Comparison of ENCODE assay signal across 7 mouse cellular contexts in the genomic region with DNA sequence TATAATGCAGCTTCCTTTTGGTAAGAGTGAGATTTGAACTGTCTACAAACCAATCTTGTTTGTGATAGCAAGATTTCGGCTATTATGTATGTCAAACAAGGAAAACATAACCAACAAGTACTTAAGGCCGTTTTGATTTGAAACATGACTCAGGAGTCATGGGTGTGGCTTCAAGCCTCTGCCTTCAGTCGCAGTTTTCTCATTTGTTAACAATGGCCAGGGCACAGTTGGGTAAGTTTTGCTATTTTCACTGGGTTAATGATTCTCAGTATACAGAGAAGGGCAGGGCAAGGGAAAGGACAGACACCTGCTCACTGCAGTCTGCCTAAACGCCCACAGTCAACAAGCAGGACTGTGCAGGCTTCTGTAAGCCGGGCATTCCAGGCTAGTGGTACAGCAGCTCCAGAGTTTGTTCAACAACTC. TPM values are rescaled to one million over a fixed set of nuclear protein-coding genes. Genes with fewer than 3 reads are reported as not detected.
A peak's percentile ranks its signal among the peaks of the same experiment; 100 is the strongest.
DNase-seq lines count a peak whose midpoint lies in the region; ATAC-seq and TF ChIP-seq lines count a peak whose summit lies in the region.

No protein-coding gene starts in this region.

- TF ChIP-seq POLR2A in testis, adult 2 months (IDR thresholded peaks at IDR 0.05; ENCODE audit: control insufficient read depth, low read depth, low read length), result no peak
- TF ChIP-seq POLR2A in myocyte (IDR thresholded peaks at IDR 0.05; ENCODE audit: insufficient read length, low read depth), result no peak

- TF ChIP-seq CTCF in testis, adult 2 months (IDR thresholded peaks at IDR 0.05; ENCODE audit: control insufficient read depth, insufficient read depth, insufficient replicate concordance, low read depth, low read length), result no peak

- no peaks in the 10 kb centered on the region for H3K36me3 ChIP-seq in testis, adult 2 months (ENCODE audit: control insufficient read depth, insufficient read depth, low read length)
- H3K36me3 ChIP-seq in embryonic facial prominence, embryonic 11.5 days (replicated peaks; ENCODE audit: control insufficient read depth, insufficient read depth, low read depth, low read length), result no peaks in the 10 kb centered on the region
- H3K36me3 ChIP-seq in intestine, embryonic 15.5 days, result no peaks in the 10 kb centered on the region
- H3K36me3 ChIP-seq in myocyte (ENCODE audit: control insufficient read depth, insufficient read depth), result no peaks in the 10 kb centered on the region

- peak overlapping the region; percentile 58 for H3ac ChIP-seq in myocyte (ENCODE audit: control insufficient read depth, insufficient read length)

- H3K4me2 ChIP-seq in embryonic facial prominence, embryonic 11.5 days (ENCODE audit: low read depth, low read length), result peak overlapping the region; percentile 74
- H3K4me2 ChIP-seq in intestine, embryonic 15.5 days (replicated peaks), result peak overlapping the region; percentile 68
- H3K4me2 ChIP-seq in myocyte (ENCODE audit: low read depth), result peak overlapping the region; percentile 82

- no peak for DNase-seq in testis, postnatal 10 days (ENCODE audit: low spot score)
- DNase-seq in embryonic facial prominence, embryonic 11.5 days (ENCODE audit: low spot score), result no peak
- DNase-seq in adrenal gland, postnatal 4 days (ENCODE audit: low spot score in 2 of 2), result no peak
- DNase-seq in cerebellum, postnatal 10 days, result no peak

- H3K27me3 ChIP-seq in testis, adult 2 months (ENCODE audit: control insufficient read depth, insufficient read depth, low read length), result no peaks in the 10 kb centered on the region
- no peaks in the 10 kb centered on the region for H3K27me3 ChIP-seq in embryonic facial prominence, embryonic 11.5 days (ENCODE audit: control insufficient read depth, insufficient read depth, low read length)
- H3K27me3 ChIP-seq in intestine, embryonic 15.5 days (replicated peaks), result no peaks in the 10 kb centered on the region
- H3K27me3 ChIP-seq in myocyte (ENCODE audit: control insufficient read depth, insufficient read depth, insufficient read length), result no peaks in the 10 kb centered on the region

- peak overlapping the region; percentile 98 for H3K27ac ChIP-seq in testis, adult 2 months (ENCODE audit: control insufficient read depth, insufficient read depth, low read depth, low read length)
- peak overlapping the region; percentile 94 for H3K27ac ChIP-seq in embryonic facial prominence, embryonic 11.5 days (replicated peaks; ENCODE audit: low read depth, low read length)
- H3K27ac ChIP-seq in intestine, embryonic 15.5 days, result peak overlapping the region; percentile 100

- no peaks in the 10 kb centered on the region for H3K9me3 ChIP-seq in embryonic facial prominence, embryonic 11.5 days (replicated peaks; ENCODE audit: control insufficient read depth, low read length)
- no peaks in the 10 kb centered on the region for H3K9me3 ChIP-seq in intestine, embryonic 15.5 days

- H3K79me2 ChIP-seq in myocyte (ENCODE audit: control insufficient read depth, insufficient read depth), result peaks cover 76% of the 10 kb centered on the region

- WGBS in embryonic facial prominence, embryonic 11.5 days, result 10% methylated on average over 5 of the region's 5 CpGs
- 3% methylated on average over 5 of the region's 5 CpGs for WGBS in intestine, embryonic 15.5 days

- H3K9ac ChIP-seq in embryonic facial prominence, embryonic 11.5 days (replicated peaks; ENCODE audit: low read length), result peak overlapping the region; percentile 77
- peak overlapping the region; percentile 58 for H3K9ac ChIP-seq in intestine, embryonic 15.5 days

- H3K4me3 ChIP-seq in testis, adult 2 months (ENCODE audit: control insufficient read depth, low read depth, low read length), result peak overlapping the region; percentile 97
- H3K4me3 ChIP-seq in embryonic facial prominence, embryonic 11.5 days (ENCODE audit: low read depth, low read length), result peak overlapping the region; percentile 72
- peak overlapping the region; percentile 79 for H3K4me3 ChIP-seq in intestine, embryonic 15.5 days (replicated peaks)
- peak overlapping the region; percentile 84 for H3K4me3 ChIP-seq in myocyte

- peak; percentile 31 for ATAC-seq in embryonic facial prominence, embryonic 11.5 days (replicated peaks; ENCODE audit: insufficient number of reproducible peaks, low FRiP score, low TSS enrichment, low read depth)
- peak; percentile 81 for ATAC-seq in intestine, embryonic 15.5 days

- H3K4me1 ChIP-seq in testis, adult 2 months (ENCODE audit: control insufficient read depth, insufficient read depth, low read length), result peaks cover 4% of the 10 kb centered on the region; the same call in 1 of the 2 replicates
- no peaks in the 10 kb centered on the region for H3K4me1 ChIP-seq in embryonic facial prominence, embryonic 11.5 days (ENCODE audit: control insufficient read depth, insufficient read depth, low read length)
- H3K4me1 ChIP-seq in intestine, embryonic 15.5 days (replicated peaks), result peaks cover 5% of the 10 kb centered on the region; the same call in 1 of the 2 replicates

TF ChIP-seq in myocyte, 11 proteins besides CTCF, POLR2A, EP300 and RAD21:
- no peak for TF ChIP-seq TCF3 (IDR thresholded peaks at IDR 0.05; ENCODE audit: insufficient read length, low read depth)
- no peak for TF ChIP-seq MYOD1 (IDR thresholded peaks at IDR 0.05; ENCODE audit: control insufficient read depth in 1 of 3, insufficient read length in 2 of 3, low read depth in 2 of 3)
- TF ChIP-seq CEBPB (IDR thresholded peaks at IDR 0.05; ENCODE audit: insufficient read depth, poor library complexity, severe bottlenecking), result no peak
- no peak for TF ChIP-seq REST (IDR thresholded peaks at IDR 0.05; ENCODE audit: insufficient read depth, insufficient read length)
- TF ChIP-seq MAX (IDR thresholded peaks at IDR 0.05; ENCODE audit: low read depth), result no peak
- no peak for TF ChIP-seq MYOG (IDR thresholded peaks at IDR 0.05; ENCODE audit: control insufficient read depth in 1 of 3, insufficient read depth in 1 of 3, insufficient read length in 2 of 3, low read depth in 2 of 3)
- no peak for TF ChIP-seq TCF12 (IDR thresholded peaks at IDR 0.05; ENCODE audit: insufficient read depth, poor library complexity, severe bottlenecking)
- no peak for TF ChIP-seq E2F4 (IDR thresholded peaks at IDR 0.05; ENCODE audit: insufficient read depth)
- TF ChIP-seq POLR2AphosphoS2 (IDR thresholded peaks at IDR 0.05; ENCODE audit: insufficient read length, low read depth), result no peak
- TF ChIP-seq USF1 (IDR thresholded peaks at IDR 0.05; ENCODE audit: low read depth), result no peak
- TF ChIP-seq SRF (IDR thresholded peaks at IDR 0.05; ENCODE audit: control insufficient read depth, insufficient read length, low read depth), result no peak

RNA-seq across cellular contexts. Expression of a gene that starts 0.6 kb away (rescaled TPM):
- 2.5 TPM in 2 replicates for polyA plus RNA-seq in testis, adult 2 months (2012; rRNA removed)
- polyA plus RNA-seq in embryonic facial prominence, embryonic 11.5 days (2014; fragmentation: Nextera tagmentation; extraction: Ambion mirVana), result 13.4 and 15.3 TPM in 2 replicates
- 7.1 and 9.3 TPM in 2 replicates for polyA plus RNA-seq in intestine, embryonic 15.5 days (2015; fragmentation: Nextera tagmentation; extraction: Ambion mirVana)
- 1.7 TPM for polyA plus RNA-seq in myocyte (2012; fragmentation: generic; extraction: Trizol)
- 1 to 10 TPM; 8.4 to 8.9 TPM for total RNA-seq in adrenal gland, postnatal 4 days (2021)

RNA-seq across cellular contexts. Expression of a gene that starts 1.0 kb away (rescaled TPM):
- 14.0 and 16.7 TPM in 2 replicates for polyA plus RNA-seq in testis, adult 2 months (2012; rRNA removed)
- 91.4 and 100 TPM in 2 replicates for polyA plus RNA-seq in embryonic facial prominence, embryonic 11.5 days (2014; fragmentation: Nextera tagmentation; extraction: Ambion mirVana)
- polyA plus RNA-seq in intestine, embryonic 15.5 days (2015; fragmentation: Nextera tagmentation; extraction: Ambion mirVana), result 62.5 and 72.7 TPM in 2 replicates
- 17.9 TPM for polyA plus RNA-seq in myocyte (2012; fragmentation: generic; extraction: Trizol)
- 100 to 1,000 TPM; 119 to 122 TPM for total RNA-seq in adrenal gland, postnatal 4 days (2021)

RNA-seq across cellular contexts. Expression of a gene that starts 52.1 kb away (rescaled TPM):
- polyA plus RNA-seq in testis, adult 2 months (2012; rRNA removed), result 12.4 and 15.8 TPM in 2 replicates
- not detected in 2 replicates for polyA plus RNA-seq in embryonic facial prominence, embryonic 11.5 days (2014; fragmentation: Nextera tagmentation; extraction: Ambion mirVana)
- not detected in 2 replicates for polyA plus RNA-seq in intestine, embryonic 15.5 days (2015; fragmentation: Nextera tagmentation; extraction: Ambion mirVana)
- not detected for polyA plus RNA-seq in myocyte (2012; fragmentation: generic; extraction: Trizol)
- under 1 TPM in 1 of 2 experiments, not detected in 1; 0.25 TPM for total RNA-seq in adrenal gland, postnatal 4 days (2021)

Comparison
In these comparisons a context has a peak if more than half of its experiments do, and no peak if none do; other contexts are left out.
1. RNA of a gene that starts 52.1 kb away (polyA plus RNA-seq): 12.4 to 15.8 TPM in testis, adult 2 months; not detected in embryonic facial prominence, embryonic 11.5 days, not detected in intestine, embryonic 15.5 days and not detected in myocyte (single experiment); every median in the first group is over 10 times any median in the second.
2. Peak in every context shown above with its lines, with median percentiles within 50 percentile points of each other: H3K27ac ChIP-seq, H3K4me3 ChIP-seq and H3K4me2 ChIP-seq.